Mouse (Mus musculus): Measurements from ENCODE around the gene Rbsn. TPM values are rescaled to one million over a fixed set of nuclear protein-coding genes. Genes with fewer than 3 reads are reported as not detected.

The Rbsn gene
- polyA plus RNA-seq, 1 experiment from 2014 or later, result 34.6 TPM

Other genes with a start within 250 kb of the Rbsn start
- gene Fgd5, start 236.0 kb downstream of the Rbsn start, polyA plus RNA-seq (2015; fragmentation: Nextera tagmentation; extraction: Ambion mirVana), result 6.8 and 9.3 TPM in 2 replicates
- gene Nr2c2, start 123.5 kb downstream of the Rbsn start, polyA plus RNA-seq (2015; fragmentation: Nextera tagmentation; extraction: Ambion mirVana), result 21.5 and 25.8 TPM in 2 replicates
- 58.7 and 65.8 TPM in 2 replicates for gene Mrps25, start 30.9 kb downstream of the Rbsn start, polyA plus RNA-seq (2015; fragmentation: Nextera tagmentation; extraction: Ambion mirVana)
- 3.8 and 9.1 TPM in 2 replicates for gene Trh, start 29.7 kb upstream of the Rbsn start, polyA plus RNA-seq (2015; fragmentation: Nextera tagmentation; extraction: Ambion mirVana)